Mouse (Mus musculus) CH12.LX (cell line): ENCODE results near the gene Dtnbp1. TPM values are rescaled to one million over a fixed set of nuclear protein-coding genes. Genes with fewer than 3 reads are reported as not detected.

Experiments
- DNase-seq: peaks from one replicate; pipeline ENCODE4 v3.0.0-alpha.2; 2013; ENCODE audit errors: extremely low read depth
- H3K27ac ChIP-seq: 2 replicates; pipeline ENCODE4 v1.5.1; 2012; ENCODE audit warnings: low read depth, mild to moderate bottlenecking, control low read depth, moderate library complexity; ENCODE audit not compliant: insufficient read depth
- H3K27me3 ChIP-seq: replicated peaks from 2 replicates; pipeline ENCODE3; 2012; ENCODE audit warnings: inconsistent platforms
- H3K36me3 ChIP-seq, 2 experiments: replicated peaks in 1 of 2; 2 replicates each; pipeline versions ENCODE3 to v1.6.1; 2012; ENCODE audit warnings: inconsistent platforms in 1 of 2, low read length in 1 of 2, mild to moderate bottlenecking in 1 of 2, mixed read lengths in 1 of 2, moderate library complexity in 1 of 2; ENCODE audit not compliant: control insufficient read depth in 1 of 2, insufficient read depth in 1 of 2
- H3K4me1 ChIP-seq, 2 experiments: 2 replicates each; pipeline ENCODE4 v1.6.1; 2012; ENCODE audit warnings: inconsistent platforms in 1 of 2, moderate library complexity in 1 of 2; ENCODE audit not compliant: insufficient read depth in 2 of 2, control insufficient read depth in 1 of 2
- H3K4me2 ChIP-seq: 2 replicates; pipeline ENCODE4 v1.6.1; 2012; ENCODE audit warnings: low read depth, mild to moderate bottlenecking, control low read depth; ENCODE audit not compliant: poor library complexity, insufficient read depth, severe bottlenecking
- H3K4me3 ChIP-seq, 3 experiments: fragments of 150-350 bp in 1 of 3; sonication (generic) in 1 of 3; replicated peaks in 1 of 3; 2 replicates each; pipeline versions ENCODE3 to v1.5.1; 2011 to 2012; ENCODE audit warnings: low read depth in 2 of 3, low read length in 2 of 3, mild to moderate bottlenecking in 2 of 3, moderate library complexity in 2 of 3, control low read depth in 1 of 3, improper control_type of control experiment in 1 of 3, inconsistent platforms in 1 of 3, mixed read lengths in 1 of 3; ENCODE audit not compliant: poor library complexity in 1 of 3
- H3K79me2 ChIP-seq: replicated peaks from 2 replicates; pipeline ENCODE4 v1.6.1; 2012; ENCODE audit warnings: mild to moderate bottlenecking, moderate library complexity; ENCODE audit not compliant: control insufficient read depth, poor library complexity, insufficient read depth, severe bottlenecking; ENCODE audit errors: extremely low read depth
- H3K9ac ChIP-seq: 2 replicates; pipeline ENCODE4 v1.6.1; 2012; ENCODE audit warnings: low read depth, mild to moderate bottlenecking, control low read depth, moderate library complexity; ENCODE audit not compliant: insufficient read depth
- H3K9me3 ChIP-seq: replicated peaks from 2 replicates; pipeline ENCODE3; 2012; ENCODE audit warnings: low read length, inconsistent platforms, mixed read lengths
- CHD1 ChIP-seq: IDR thresholded peaks from 2 replicates; pipeline ENCODE4 v1.6.1; 2012; ENCODE audit warnings: low read depth, low read length, improper control_type of control experiment, inconsistent platforms
- CTCF ChIP-seq, 2 experiments: IDR thresholded peaks in 1 of 2; conservative IDR thresholded peaks in 1 of 2; 2 replicates each; pipeline ENCODE4 v1.5.1; 2011 to 2012; ENCODE audit warnings: low read depth in 2 of 2, low read length in 2 of 2, improper control_type of control experiment in 1 of 2, inconsistent platforms in 1 of 2, mild to moderate bottlenecking in 1 of 2, moderate library complexity in 1 of 2
- EP300 ChIP-seq: IDR thresholded peaks from 2 replicates; pipeline ENCODE4 v1.6.1; 2011; ENCODE audit warnings: low read length, improper control_type of control experiment
- ETS1 ChIP-seq: conservative IDR thresholded peaks from 2 replicates; pipeline ENCODE4 v1.6.1; 2012; ENCODE audit warnings: low read depth, mild to moderate bottlenecking, inconsistent platforms, low read length, improper control_type of control experiment, moderate library complexity
- HCFC1 ChIP-seq: IDR thresholded peaks from 2 replicates; pipeline ENCODE4 v1.6.1; 2012; ENCODE audit warnings: low read depth, mild to moderate bottlenecking, inconsistent platforms, low read length, improper control_type of control experiment
- IRF4 ChIP-seq: IDR thresholded peaks from 2 replicates; pipeline ENCODE4 v1.6.1; 2014; ENCODE audit warnings: low read depth, mild to moderate bottlenecking, inconsistent platforms, low read length, improper control_type of control experiment
- KAT2A ChIP-seq: IDR thresholded peaks from 2 replicates; pipeline ENCODE4 v1.6.1; 2012; ENCODE audit warnings: low read length, improper control_type of control experiment, inconsistent platforms; ENCODE audit not compliant: insufficient replicate concordance
- MEF2A ChIP-seq: IDR thresholded peaks from 2 replicates; pipeline ENCODE4 v1.6.1; 2014; ENCODE audit warnings: low read depth, mild to moderate bottlenecking, inconsistent platforms, low read length, improper control_type of control experiment, borderline replicate concordance
- NELFE ChIP-seq: IDR thresholded peaks from 2 replicates; pipeline ENCODE4 v1.6.1; 2011; ENCODE audit warnings: low read depth, low read length, improper control_type of control experiment
- NRF1 ChIP-seq: IDR thresholded peaks from 2 replicates; pipeline ENCODE4 v1.6.1; 2014; ENCODE audit warnings: low read depth, mild to moderate bottlenecking, inconsistent platforms, low read length, improper control_type of control experiment, moderate library complexity
- RAD21 ChIP-seq: IDR thresholded peaks from 2 replicates; pipeline ENCODE4 v1.6.1; 2011; ENCODE audit warnings: low read depth, mild to moderate bottlenecking, low read length, improper control_type of control experiment, moderate library complexity
- RCOR1 ChIP-seq: conservative IDR thresholded peaks from 2 replicates; pipeline ENCODE4 v1.6.1; 2012; ENCODE audit warnings: low read depth, mild to moderate bottlenecking, inconsistent platforms, low read length, improper control_type of control experiment
- SMC3 ChIP-seq: IDR thresholded peaks from 2 replicates; pipeline ENCODE4 v1.6.1; 2011; ENCODE audit warnings: low read depth, low read length, improper control_type of control experiment
- TBP ChIP-seq: conservative IDR thresholded peaks from 2 replicates; pipeline ENCODE4 v1.6.1; 2011; ENCODE audit warnings: low read depth, low read length, improper control_type of control experiment
- TCF12 ChIP-seq: IDR thresholded peaks from 2 replicates; pipeline ENCODE4 v1.6.1; 2014; ENCODE audit warnings: low read depth, mild to moderate bottlenecking, inconsistent platforms, low read length, improper control_type of control experiment
- USF2 ChIP-seq: conservative IDR thresholded peaks from 2 replicates; pipeline ENCODE4 v1.6.1; 2011; ENCODE audit warnings: low read depth, low read length, improper control_type of control experiment
- ZMIZ1 ChIP-seq: IDR thresholded peaks from 2 replicates; pipeline ENCODE4 v1.6.1; 2012; ENCODE audit warnings: low read depth, mild to moderate bottlenecking, inconsistent platforms, low read length, improper control_type of control experiment
- ZNF384 ChIP-seq: IDR thresholded peaks from 2 replicates; pipeline ENCODE4 v1.6.1; 2012; ENCODE audit warnings: low read depth, low read length, improper control_type of control experiment, inconsistent platforms
- dilution Hi-C: fragments of 300-500 bp; cut with MboI; formaldehyde crosslinking; loops from 2 replicates; pipeline ENCODE4 v1.14.3; 2020; ENCODE audit warnings: low sequenced_read_pairs; ENCODE audit not compliant: extremely low pct_unique_long_range_greater_than_20kb, extremely low pct_ligation_motif_present
- in situ Hi-C: fragments of 300-500 bp; cut with MboI; formaldehyde crosslinking; loops from 3 replicates; pipeline ENCODE4 v1.14.3; 2019; ENCODE audit warnings: low sequenced_read_pairs, low pct_ligation_motif_present, low pct_unique_long_range_greater_than_20kb, mixed read lengths
- polyA plus RNA-seq: library from polyadenylated mRNA; unstranded; fragments of >175 nt; gene quantifications from 2 replicates; pipeline ENCODE4 v1.2.1, GENCODE M21; 2012; ENCODE audit warnings: low read depth; ENCODE audit not compliant: insufficient read length
- total RNA-seq, 2 experiments: library from RNA; depleted of rRNA; stranded (reverse); fragments of 300-350 nt in 1 of 2; fragments of >200 nt in 1 of 2; gene quantifications; 2 replicates each; pipeline ENCODE4 v1.2.3; 2012 to 2014

Gene Dtnbp1
- total and polyA plus RNA-seq, 3 experiments: 32.4 to 69.2 (median 35.9) TPM

DNA sequence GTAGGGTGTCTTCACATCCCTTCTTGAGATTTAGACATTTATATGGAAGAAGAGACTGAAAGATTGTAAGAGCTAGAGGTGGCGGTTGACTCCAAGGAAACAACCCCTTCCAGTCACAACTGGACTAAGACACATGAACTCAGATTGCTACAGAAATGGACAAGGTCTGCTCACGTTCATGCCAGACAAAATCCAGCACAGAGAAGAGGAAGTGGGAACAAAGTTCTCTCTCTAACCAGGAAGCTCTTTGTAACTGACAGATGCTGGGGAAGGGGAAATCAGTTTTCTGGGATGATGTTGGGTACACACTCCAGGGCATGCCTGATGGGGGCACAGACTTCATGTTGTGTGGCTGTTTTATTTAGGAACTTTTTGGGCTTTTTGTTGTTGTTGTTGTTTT lies 75.6 kb downstream of the Dtnbp1 start:
- peaks cover 46 to 86% of the 10 kb centered on the region in 2 experiments for H3K36me3 ChIP-seq

DNA sequence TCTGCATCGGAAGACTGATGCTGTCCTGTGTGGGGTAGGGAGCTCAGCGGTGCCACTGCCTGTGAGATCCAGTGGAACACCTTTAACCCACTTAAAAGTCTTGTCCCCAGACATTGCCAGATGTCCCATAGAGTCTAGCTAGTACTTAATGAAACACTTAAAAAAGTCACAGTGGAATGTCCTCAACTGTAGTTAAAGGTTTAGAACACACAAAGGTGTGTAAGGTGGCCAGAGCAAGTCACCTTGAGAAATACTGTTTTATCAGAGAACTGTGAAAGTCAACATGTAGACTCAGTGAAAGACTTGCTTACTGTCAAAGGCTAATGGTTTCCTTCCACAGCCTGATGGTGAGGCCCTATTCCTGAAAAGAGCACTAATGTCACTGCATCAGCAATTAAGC lies 76.8 kb downstream of the Dtnbp1 start:
- H3K36me3 ChIP-seq: peaks cover 46 to 87% of the 10 kb centered on the region in 2 experiments
- H3K27me3 ChIP-seq: no peaks in the 10 kb centered on the region
- no peaks in the 10 kb centered on the region for H3K9me3 ChIP-seq
- H3K4me1 ChIP-seq: no peaks in the 10 kb centered on the region
- DNase-seq: no peak
- H3K4me3 ChIP-seq: no peak overlapping the region
- H3K27ac ChIP-seq: no peak overlapping the region
- no peak for TF ChIP-seq RCOR1
- TF ChIP-seq ZNF384: no peak
- TF ChIP-seq USF2: no peak
- TF ChIP-seq TBP: no peak
- TF ChIP-seq CTCF (conservative IDR thresholded peaks at IDR 0.05 in 1 of 2, IDR thresholded peaks at IDR 0.05 in 1 of 2; ENCODE audit: low read depth in 2 of 2, low read length in 2 of 2): no peak
- TF ChIP-seq IRF4: no peak
- no peak for TF ChIP-seq HCFC1
- in situ Hi-C loops: no loop called here
- no peak overlapping the region for H3K4me2 ChIP-seq
- H3K9ac ChIP-seq: no peak overlapping the region
- dilution Hi-C loops: no loop called here
- H3K79me2 ChIP-seq: no peaks in the 10 kb centered on the region

More for the DNA sequence above, 75.6 kb downstream of the Dtnbp1 start:
- Histone ChIP-seq H3K4me3 (no peak overlapping the region), H3K9ac (no peak overlapping the region), H3K4me2 (no peak overlapping the region), H3K79me2 (no peaks in the 10 kb centered on the region), H3K4me1 (no peaks in the 10 kb centered on the region), H3K27ac (no peak overlapping the region), H3K9me3 (no peaks in the 10 kb centered on the region), H3K27me3 (no peaks in the 10 kb centered on the region)
- in situ Hi-C loops (no loop called here), dilution Hi-C loops (no loop called here)
- DNase-seq: no peak
- TF ChIP-seq ETS1: no peak
- TF ChIP-seq CHD1: no peak
- TF ChIP-seq RAD21: no peak
- no peak for TF ChIP-seq ZMIZ1
- TF ChIP-seq TCF12: no peak
- TF ChIP-seq EP300: no peak
- no peak for TF ChIP-seq MEF2A
- TF ChIP-seq KAT2A: no peak
- TF ChIP-seq NRF1: no peak
- no peak for TF ChIP-seq SMC3
- TF ChIP-seq NELFE: no peak
